Mouse (Mus musculus) embryonic facial prominence, embryonic 14.5 days (tissue): ENCODE measurements around the gene Eif6. TPM values are rescaled to one million over a fixed set of nuclear protein-coding genes. Genes with fewer than 3 reads are reported as not detected.
A peak's percentile ranks its signal among the peaks of the same experiment; 100 is the strongest.

Source experiments
- ATAC-seq: fragments of 200-750 bp; cut with Nextera tagmentation; 2 replicates; pipeline ENCODE4 v1.8.0; 2017; ENCODE audit warnings: low read depth, moderate number of reproducible peaks, moderate TSS enrichment
- DNase-seq: peaks from one replicate; pipeline ENCODE4 v3.0.0-alpha.2; 2015; ENCODE audit warnings: low spot score
- H3K27ac ChIP-seq: fragments of 300-500 bp; sonication (generic); replicated peaks from 2 replicates; pipeline ENCODE4 v1.5.1; 2014; ENCODE audit warnings: low read depth, mild to moderate bottlenecking, low read length, moderate library complexity
- H3K27me3 ChIP-seq: fragments of 300-500 bp; sonication (generic); replicated peaks from 2 replicates; pipeline ENCODE4 v1.6.1; 2014; ENCODE audit warnings: low read length; ENCODE audit not compliant: control insufficient read depth, insufficient read depth
- H3K36me3 ChIP-seq: fragments of 300-500 bp; sonication (generic); 2 replicates; pipeline ENCODE4 v1.6.1; 2014; ENCODE audit warnings: low read length, mixed read lengths; ENCODE audit not compliant: control insufficient read depth, insufficient read depth
- H3K4me1 ChIP-seq: fragments of 300-500 bp; sonication (generic); 2 replicates; pipeline ENCODE4 v1.6.1; 2014; ENCODE audit warnings: antibody characterized with exemption, low read length; ENCODE audit not compliant: control insufficient read depth, insufficient read depth
- H3K4me2 ChIP-seq: fragments of 300-500 bp; sonication (generic); 2 replicates; pipeline ENCODE4 v1.6.1; 2014; ENCODE audit warnings: low read depth, mild to moderate bottlenecking, low read length, moderate library complexity, mixed read lengths
- H3K4me3 ChIP-seq: fragments of 300-500 bp; sonication (generic); 2 replicates; pipeline ENCODE4 v1.5.1; 2014; ENCODE audit warnings: low read depth, mild to moderate bottlenecking, low read length
- H3K9ac ChIP-seq: fragments of 300-500 bp; sonication (generic); 2 replicates; pipeline ENCODE4 v1.6.1; 2014; ENCODE audit warnings: low read depth, mild to moderate bottlenecking, low read length, moderate library complexity, mixed read lengths
- H3K9me3 ChIP-seq: fragments of 300-500 bp; sonication (generic); 2 replicates; pipeline ENCODE4 v1.6.1; 2016; ENCODE audit warnings: low read length; ENCODE audit not compliant: control insufficient read depth
- WGBS: fragments of 180-500 bp; shearing (Covaris S2); extraction: QIAGEN DNeasy Blood & Tissue Kit; methylation state at CpG from one replicate; pipeline ENCODE4 v1.1.7; 2014; 5-methylcytosine and 5-hydroxymethylcytosine counted together
- polyA plus RNA-seq: library from polyadenylated mRNA; unstranded; fragments of >200 nt; fragmentation: Nextera tagmentation; extraction: Ambion mirVana; gene quantifications from 2 replicates; pipeline ENCODE4 v1.2.1, GENCODE M21; 2014

Gene Eif6
- polyA plus RNA-seq, 1 experiment from 2014 or later = 151 TPM

- ATAC-seq = peak; percentile 98
- WGBS = under 1% methylated on average over 35 of the region's 37 CpGs
Observed at GRCm38 (mm10) chr2:155818596-155819391, 7.9 kb downstream of the Eif6 start.

GRCm38 (mm10) chr2:155817301-155818245, 9.2 kb downstream of the Eif6 start:
- 0 out of 2 replicates have a peak, but pooled peaks cover 6% of the 10 kb centered on the region for H3K4me1 ChIP-seq
- H3K36me3 ChIP-seq = peaks cover 30% of the 10 kb centered on the region
- H3K4me2 ChIP-seq = peak overlapping the region; percentile 90; the same call in 1 of the 2 replicates
- H3K9ac ChIP-seq = peak overlapping the region; percentile 77
- no peaks in the 10 kb centered on the region for H3K27me3 ChIP-seq
- no peak overlapping the region for H3K27ac ChIP-seq
- WGBS = 75% methylated on average over 10 of the region's 10 CpGs
- no peaks in the 10 kb centered on the region for H3K9me3 ChIP-seq
- no peak for ATAC-seq
- peak overlapping the region; percentile 57; the same call in 1 of the 2 replicates for H3K4me3 ChIP-seq
- no peak for DNase-seq

More at GRCm38 (mm10) chr2:155818596-155819391, 7.9 kb downstream of the Eif6 start:
- H3K4me1 ChIP-seq = 0 out of 2 replicates have a peak, but pooled peaks cover 6% of the 10 kb centered on the region
- peak overlapping the region; percentile 77 for H3K9ac ChIP-seq
- H3K4me2 ChIP-seq = peak overlapping the region; percentile 90
- DNase-seq = peak; percentile 97
- H3K36me3 ChIP-seq = peaks cover 42% of the 10 kb centered on the region
- H3K27ac ChIP-seq = peak overlapping the region; percentile 72
- peak overlapping the region; percentile 57 for H3K4me3 ChIP-seq
- H3K27me3 ChIP-seq = no peaks in the 10 kb centered on the region
- no peaks in the 10 kb centered on the region for H3K9me3 ChIP-seq

DNA sequence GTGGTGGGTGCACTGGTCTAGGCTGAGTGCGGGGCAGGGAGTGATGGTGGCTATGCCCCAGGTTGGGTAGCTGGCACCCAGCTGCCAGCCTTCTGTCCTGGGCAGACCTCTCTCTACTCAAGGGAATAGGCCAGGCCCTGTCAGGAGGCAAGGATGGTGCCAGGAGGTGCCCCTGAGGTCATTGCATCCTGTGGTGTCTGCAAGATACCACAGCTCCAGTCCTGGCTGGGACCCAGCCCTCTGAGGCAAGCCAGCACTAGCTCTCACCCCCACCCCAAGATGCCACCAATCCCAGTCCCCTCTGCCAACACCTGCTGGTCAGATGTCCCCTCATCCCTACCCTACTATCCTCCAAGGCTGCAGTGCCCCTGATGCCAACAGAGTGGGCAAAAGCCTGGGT, 10.5 kb downstream of the Eif6 start:
- H3K9ac ChIP-seq = no peak overlapping the region
- no peak overlapping the region for H3K4me3 ChIP-seq
- 100% methylated on average over 1 of the region's 1 CpGs for WGBS
- DNase-seq = no peak
- no peak overlapping the region for H3K4me2 ChIP-seq
- H3K27me3 ChIP-seq = no peaks in the 10 kb centered on the region
- no peak for ATAC-seq
- H3K36me3 ChIP-seq = peaks cover 17% of the 10 kb centered on the region
- H3K27ac ChIP-seq = no peak overlapping the region
- 0 out of 2 replicates have a peak, but pooled peaks cover 6% of the 10 kb centered on the region for H3K4me1 ChIP-seq
- no peaks in the 10 kb centered on the region for H3K9me3 ChIP-seq

- H3K27me3 ChIP-seq = no peaks in the 10 kb centered on the region
- no peak overlapping the region for H3K4me3 ChIP-seq
Observed at GRCm38 (mm10) chr2:155814829-155815228, 11.9 kb downstream of the Eif6 start.

GRCm38 (mm10) chr2:155812637-155813036, 14.1 kb downstream of the Eif6 start:
- no peak overlapping the region for H3K4me2 ChIP-seq
- ATAC-seq (no peak), DNase-seq (no peak)
- no peak overlapping the region for H3K27ac ChIP-seq
- no peak overlapping the region for H3K9ac ChIP-seq
- H3K4me1 ChIP-seq = no peaks in the 10 kb centered on the region
- 86% methylated on average over 4 of the region's 4 CpGs for WGBS
- no peak overlapping the region for H3K4me3 ChIP-seq
- H3K27me3 ChIP-seq = no peaks in the 10 kb centered on the region
- no peaks in the 10 kb centered on the region for H3K9me3 ChIP-seq
- H3K36me3 ChIP-seq = no peaks in the 10 kb centered on the region

More at GRCm38 (mm10) chr2:155814829-155815228, 11.9 kb downstream of the Eif6 start:
- Histone ChIP-seq H3K9me3 (no peaks in the 10 kb centered on the region), H3K4me1 (0 out of 2 replicates have a peak, but pooled peaks cover 6% of the 10 kb centered on the region), H3K4me2 (no peak overlapping the region), H3K36me3 (peaks cover 4% of the 10 kb centered on the region; the same call in 1 of the 2 replicates), H3K9ac (no peak overlapping the region), H3K27ac (no peak overlapping the region)
- DNase-seq (peak; percentile 22), ATAC-seq (no peak)
- 21% methylated on average over 5 of the region's 5 CpGs for WGBS

DNA sequence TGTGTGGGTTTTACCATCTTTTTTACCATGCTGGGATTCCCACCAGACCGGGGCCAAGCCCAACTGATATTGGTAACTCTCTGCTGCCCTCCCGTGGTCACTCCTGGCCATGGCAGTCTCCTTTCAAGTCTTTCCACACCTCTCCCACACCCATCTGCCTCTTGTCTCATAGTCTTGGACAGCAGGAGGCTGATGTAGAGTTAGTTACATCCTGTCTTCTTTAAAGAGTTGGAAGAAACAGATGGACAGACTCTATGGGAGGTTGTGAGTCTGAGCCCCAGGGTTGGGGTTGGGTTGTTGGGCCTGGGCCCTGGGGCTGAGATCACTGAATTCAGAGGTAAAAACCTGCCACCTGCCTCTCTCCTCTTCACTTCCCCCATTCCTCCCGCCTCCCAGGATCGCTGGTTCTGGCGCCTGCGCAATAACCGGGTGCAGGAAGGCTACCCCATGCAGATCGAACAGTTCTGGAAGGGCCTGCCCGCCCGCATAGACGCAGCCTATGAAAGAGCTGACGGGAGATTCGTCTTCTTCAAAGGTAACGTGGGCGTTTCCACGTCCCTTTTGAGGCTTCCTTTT, 14.8 kb downstream of the Eif6 start:
- Histone ChIP-seq H3K27me3 (no peaks in the 10 kb centered on the region), H3K4me1 (no peaks in the 10 kb centered on the region), H3K4me3 (no peak overlapping the region), H3K36me3 (no peaks in the 10 kb centered on the region), H3K9me3 (no peaks in the 10 kb centered on the region), H3K4me2 (no peak overlapping the region), H3K27ac (no peak overlapping the region), H3K9ac (no peak overlapping the region)
- ATAC-seq (no peak), DNase-seq (peak; percentile 50)
- 42% methylated on average over 16 of the region's 16 CpGs for WGBS

DNA sequence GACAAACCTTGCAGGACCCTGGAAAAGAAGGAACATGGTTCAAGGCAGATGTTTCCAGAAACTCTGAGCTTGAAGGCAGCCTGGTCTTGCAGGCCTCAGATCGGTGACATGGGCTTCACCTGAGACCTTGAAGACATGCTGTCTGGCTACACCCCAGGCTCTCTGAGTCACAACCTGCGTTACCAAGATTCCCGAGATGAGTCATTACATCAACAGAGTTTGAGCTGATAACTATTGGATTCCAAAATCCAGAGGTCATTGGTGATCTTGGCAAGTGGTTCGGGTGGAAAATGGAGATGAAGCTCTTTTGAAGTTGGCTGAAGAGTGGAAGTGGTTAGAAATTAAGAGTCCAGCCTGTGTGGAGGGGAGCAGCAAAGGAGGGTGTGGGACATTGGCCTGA, 17.1 kb downstream of the Eif6 start:
- Histone ChIP-seq H3K36me3 (no peaks in the 10 kb centered on the region), H3K9me3 (no peaks in the 10 kb centered on the region), H3K4me2 (no peak overlapping the region), H3K27ac (no peak overlapping the region), H3K4me3 (no peak overlapping the region), H3K27me3 (no peaks in the 10 kb centered on the region), H3K9ac (no peak overlapping the region), H3K4me1 (no peaks in the 10 kb centered on the region)
- no peak for DNase-seq
- no peak for ATAC-seq
- 81% methylated on average over 4 of the region's 4 CpGs for WGBS

GRCm38 (mm10) chr2:155807408-155807807, 19.3 kb downstream of the Eif6 start:
- Histone ChIP-seq H3K9me3 (no peaks in the 10 kb centered on the region), H3K4me3 (no peak overlapping the region), H3K9ac (no peak overlapping the region), H3K36me3 (no peaks in the 10 kb centered on the region), H3K4me2 (no peak overlapping the region), H3K27me3 (no peaks in the 10 kb centered on the region), H3K27ac (no peak overlapping the region), H3K4me1 (no peaks in the 10 kb centered on the region)
- no peak for DNase-seq
- ATAC-seq = no peak
- WGBS = 73% methylated on average over 4 of the region's 4 CpGs
